Mouse (Mus musculus): ENCODE measurements around the gene Meiob. TPM values are rescaled to one million over a fixed set of nuclear protein-coding genes. Genes with fewer than 3 reads are reported as not detected.

Gene Meiob
- total RNA-seq, 4 experiments from 2014 or later = 0.19 TPM; not detected in 3

DNA sequence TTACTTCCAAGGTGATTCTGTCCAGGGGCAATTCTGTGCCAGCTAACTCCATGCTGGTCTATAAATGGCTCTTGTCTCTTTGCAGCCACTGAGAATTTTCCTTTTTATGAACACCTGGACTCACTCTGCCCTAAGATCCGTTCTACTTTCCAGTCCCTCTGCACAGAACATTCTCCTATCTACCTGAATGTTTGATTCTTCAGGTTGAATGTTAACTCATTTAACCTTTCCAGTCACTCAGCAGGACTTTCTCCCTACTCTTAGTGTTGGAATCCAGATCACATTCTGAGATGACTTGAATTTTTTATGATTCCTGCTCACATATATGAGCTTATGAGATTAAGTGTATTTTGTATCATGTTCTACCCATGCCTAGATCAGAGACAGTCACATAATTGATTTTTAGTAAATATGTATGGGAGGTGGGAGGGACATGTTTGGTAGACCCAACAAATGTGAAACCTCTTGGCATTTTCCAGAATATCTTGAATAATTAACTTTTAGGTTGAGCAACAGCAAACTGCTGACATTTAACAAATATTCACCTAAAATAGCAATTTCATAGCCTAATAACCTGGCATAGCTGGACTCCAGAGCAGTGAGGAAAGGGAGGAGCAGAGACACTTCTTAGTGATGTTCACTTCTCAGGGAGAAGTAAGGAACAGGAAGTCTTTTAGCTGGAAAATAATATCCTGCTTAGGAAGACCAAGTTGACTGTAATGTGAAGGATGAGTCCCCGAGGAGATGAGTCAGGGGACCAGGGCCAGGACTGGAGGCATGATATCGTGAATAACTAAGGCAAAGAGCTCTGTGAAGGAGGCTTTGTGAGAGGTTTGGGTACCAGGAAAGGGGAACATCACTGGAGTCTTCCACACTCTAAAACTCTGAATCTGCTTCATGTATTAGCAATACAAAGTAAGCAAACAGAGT, 17.5 kb downstream of the Meiob start:
- no peak for DNase-seq (ENCODE audit: low spot score)

DNA sequence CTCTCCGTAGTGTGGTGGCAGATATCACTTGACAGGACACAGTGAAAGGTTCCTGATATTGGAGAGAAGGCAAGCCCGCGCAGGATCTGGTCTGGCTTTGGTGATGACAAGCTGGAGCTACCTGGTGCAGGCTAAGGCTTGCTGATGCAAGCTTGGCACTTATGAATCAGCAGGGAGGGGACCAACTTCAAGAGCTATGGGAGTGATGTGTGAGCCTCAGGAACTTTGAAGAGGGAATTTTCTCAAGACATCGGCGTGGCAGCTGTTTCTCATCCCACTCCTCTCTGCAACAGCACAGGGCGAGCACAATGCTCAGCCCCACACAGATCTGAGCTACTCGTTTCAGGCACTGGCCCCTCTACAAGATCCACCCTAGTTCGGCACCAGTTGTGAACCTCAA, 35.8 kb downstream of the Meiob start, which contains the start of gene Hagh:
Gene Hagh, plus strand, starts transcription at position 302 of the 400 bp plus-strand sequence.
- no peak for DNase-seq (ENCODE audit: low spot score)

DNA sequence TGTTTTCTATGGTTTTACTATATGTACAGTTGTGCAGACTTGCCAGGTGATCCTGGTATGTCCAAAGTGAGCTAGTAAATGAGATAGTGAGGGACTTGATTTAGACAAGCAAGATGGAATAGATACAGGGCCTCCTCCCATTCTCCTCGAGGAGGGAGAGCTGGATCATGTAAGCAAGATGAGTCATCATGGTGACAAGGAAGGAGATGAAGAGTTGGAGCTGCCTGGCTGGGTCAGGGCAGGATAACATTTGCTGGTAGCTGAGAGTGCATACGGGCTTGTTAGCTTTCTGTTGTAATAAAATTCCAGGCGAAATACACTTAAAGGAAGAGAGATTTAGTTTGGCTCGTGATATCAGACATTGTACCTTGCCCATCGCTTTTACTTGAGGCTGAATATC, 36.3 kb downstream of the Meiob start:
- no peak for DNase-seq (ENCODE audit: low spot score)

DNA sequence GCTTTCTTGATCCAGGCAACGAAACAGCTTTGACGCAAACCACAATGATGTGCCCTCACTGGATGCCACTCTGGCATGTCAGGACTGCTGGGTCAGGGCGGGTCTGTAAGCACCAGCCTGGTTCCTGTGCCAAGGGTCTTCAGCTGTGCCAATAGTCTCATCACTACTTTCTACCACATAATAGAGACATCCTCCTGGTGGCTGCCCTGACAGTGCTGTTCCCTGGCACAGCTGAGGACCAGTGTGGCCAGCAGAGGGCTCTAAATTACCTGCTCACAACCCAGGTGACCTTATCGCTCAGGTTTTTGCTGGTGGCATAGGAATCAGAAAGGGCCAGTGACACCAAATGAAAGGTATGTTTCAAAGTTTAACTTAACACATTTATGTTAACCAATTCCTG, 37.0 kb downstream of the Meiob start:
- DNase-seq (ENCODE audit: low spot score) = no peak

DNA sequence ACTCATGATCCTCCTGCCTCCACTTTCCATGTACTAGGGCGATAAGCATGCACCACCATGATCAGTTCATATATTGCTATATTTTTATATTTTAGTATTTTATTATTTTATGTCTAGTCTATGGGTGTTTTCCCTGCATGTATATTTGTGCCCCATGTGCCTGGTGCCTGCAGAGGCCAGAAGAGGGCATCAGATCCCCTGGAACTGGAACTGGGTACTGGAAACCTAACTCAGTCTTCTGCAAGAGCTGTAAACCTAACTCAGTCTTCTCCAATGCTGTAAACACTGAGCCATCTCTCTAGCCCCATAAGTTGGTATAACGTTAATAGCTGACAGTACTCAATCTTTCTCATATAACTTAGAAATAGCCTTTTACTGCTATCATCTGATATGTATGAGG, 38.5 kb downstream of the Meiob start:
- no peak for DNase-seq (ENCODE audit: low spot score)

DNA sequence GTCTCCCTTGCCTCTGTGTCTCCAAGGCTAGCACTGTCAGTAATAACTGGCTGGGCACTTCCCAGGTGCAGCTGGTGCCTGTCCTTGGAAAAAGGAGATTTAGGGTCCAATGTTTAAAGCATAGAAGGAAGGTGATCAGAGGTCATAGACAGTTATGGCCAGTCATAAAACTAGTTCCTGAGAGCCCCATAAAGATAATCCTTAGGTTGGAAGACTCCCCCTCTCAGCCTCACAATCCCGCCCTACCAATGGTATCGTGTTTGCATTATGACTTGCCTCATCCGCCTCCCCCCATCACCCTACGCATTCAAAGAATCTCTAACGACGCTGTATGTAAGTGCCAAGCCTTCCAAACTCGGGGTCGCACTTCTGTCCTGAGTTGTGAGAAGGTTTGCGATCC, 40.4 kb downstream of the Meiob start:
- no peak for DNase-seq (ENCODE audit: low spot score)

DNA sequence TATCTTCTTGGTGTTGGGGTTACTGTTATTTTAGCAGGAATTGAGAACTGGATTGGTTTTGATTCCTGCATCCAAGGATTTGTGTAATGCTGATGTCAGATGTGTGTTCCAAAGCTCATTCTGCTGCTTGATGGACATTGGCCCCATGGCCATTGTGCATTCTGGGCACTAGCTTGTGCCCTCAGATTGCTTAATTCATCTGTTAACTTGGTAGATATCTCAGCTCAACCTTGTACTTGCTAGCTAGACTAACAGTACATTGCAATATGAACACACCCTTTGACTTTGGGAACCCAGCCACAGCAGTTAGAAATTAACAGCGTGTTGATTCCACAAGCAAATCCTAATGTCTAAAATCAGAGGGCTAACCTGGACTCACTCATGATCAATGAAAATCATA, 43.3 kb downstream of the Meiob start:
- no peak for DNase-seq (ENCODE audit: low spot score)

DNA sequence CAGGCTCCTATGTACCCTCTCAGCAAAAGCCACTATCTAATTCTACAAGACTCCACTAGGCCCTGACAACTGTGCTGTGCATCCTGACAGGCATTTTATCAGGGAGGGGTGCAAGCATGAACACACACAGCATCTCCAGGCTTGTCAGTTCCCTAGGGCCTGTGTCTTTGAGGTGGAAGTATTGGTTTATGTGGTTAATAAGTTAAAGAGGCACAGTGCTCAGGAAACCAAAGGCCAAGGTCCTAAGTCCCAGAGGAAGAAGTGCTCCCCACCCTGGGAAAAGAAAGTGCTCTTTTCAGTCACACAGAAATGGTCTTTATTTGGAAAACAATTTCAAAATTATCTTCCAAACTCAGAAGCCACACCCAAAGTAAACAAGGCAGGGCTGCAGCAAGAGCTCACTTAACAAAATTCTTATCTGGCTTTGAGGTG, 44.5 kb downstream of the Meiob start:
- DNase-seq (ENCODE audit: low spot score) = no peak

DNA sequence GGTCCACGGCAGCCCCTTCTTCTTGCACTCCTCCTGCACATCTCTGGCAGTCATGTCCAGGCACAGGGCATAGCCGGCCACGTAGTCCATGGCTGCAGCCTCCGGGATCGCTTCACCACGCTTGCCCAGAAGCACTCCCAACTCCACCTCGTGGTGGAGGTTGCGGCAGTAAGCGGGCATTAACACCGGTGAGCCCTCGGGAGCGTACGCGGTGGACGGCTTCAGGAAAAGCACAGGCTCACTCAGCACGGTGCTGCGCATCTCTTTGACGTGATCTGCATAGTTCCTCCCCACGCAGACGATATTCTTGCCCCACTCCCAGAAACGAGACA, 45.6 kb downstream of the Meiob start:
- no peak for DNase-seq (ENCODE audit: low spot score)

DNA sequence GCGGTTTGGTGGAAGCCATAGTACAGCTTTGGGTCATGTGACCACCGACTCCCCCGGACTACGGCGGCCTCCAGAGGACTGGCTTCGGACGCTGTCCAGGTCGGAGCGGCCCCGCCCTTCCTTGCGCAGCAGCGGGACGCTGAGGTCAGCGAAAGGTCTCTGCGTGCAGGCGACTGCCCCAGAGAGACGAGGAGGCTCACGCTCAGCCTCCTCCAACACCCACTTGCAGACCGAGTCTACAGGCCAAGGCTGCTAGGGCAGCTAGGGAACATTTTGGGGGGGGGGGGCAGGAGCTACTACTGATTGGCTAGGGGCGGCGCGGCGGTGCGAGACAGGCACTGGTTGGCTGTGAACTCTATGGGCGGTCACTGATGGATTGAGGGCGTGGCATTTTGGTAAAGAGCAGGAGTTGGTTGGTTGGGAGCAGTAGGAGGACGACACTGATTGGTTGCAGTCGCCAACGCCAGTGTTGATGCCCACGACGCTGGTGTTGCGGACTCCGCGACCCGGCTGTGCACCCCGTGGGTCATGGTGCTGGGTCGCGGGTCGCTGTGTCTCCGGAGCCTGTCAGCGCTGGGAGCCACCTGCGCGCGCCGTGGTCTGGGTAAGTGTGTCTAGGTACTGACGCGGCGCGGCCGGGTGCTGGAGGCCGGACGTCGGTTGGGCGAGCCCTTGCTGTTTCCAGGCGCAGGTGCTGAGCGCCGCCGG, 46.1 kb downstream of the Meiob start, which contains the start of gene Fahd1:
Gene Fahd1, minus strand, starts transcription at position 300 of the 708 bp plus-strand sequence.
- DNase-seq (ENCODE audit: low spot score) = peak; percentile 98

DNA sequence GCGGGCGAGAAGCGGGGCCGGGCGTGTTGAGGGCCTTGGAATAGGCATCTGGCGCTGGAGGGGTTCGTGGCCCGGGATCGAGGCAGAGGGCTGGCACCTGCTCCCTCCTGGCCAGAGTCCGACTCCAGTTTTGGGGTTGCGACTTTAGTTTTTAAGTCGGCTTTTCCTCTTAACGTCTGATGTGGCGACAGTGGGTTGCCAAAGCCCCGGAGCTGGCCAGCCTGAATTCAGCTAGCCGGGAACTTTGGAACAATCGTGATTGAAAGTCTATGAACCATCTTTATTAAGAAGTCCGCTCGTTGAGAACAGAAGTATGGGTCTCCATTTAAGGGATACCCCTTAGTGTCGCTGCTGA, 46.7 kb downstream of the Meiob start:
- DNase-seq (ENCODE audit: low spot score) = no peak

DNA sequence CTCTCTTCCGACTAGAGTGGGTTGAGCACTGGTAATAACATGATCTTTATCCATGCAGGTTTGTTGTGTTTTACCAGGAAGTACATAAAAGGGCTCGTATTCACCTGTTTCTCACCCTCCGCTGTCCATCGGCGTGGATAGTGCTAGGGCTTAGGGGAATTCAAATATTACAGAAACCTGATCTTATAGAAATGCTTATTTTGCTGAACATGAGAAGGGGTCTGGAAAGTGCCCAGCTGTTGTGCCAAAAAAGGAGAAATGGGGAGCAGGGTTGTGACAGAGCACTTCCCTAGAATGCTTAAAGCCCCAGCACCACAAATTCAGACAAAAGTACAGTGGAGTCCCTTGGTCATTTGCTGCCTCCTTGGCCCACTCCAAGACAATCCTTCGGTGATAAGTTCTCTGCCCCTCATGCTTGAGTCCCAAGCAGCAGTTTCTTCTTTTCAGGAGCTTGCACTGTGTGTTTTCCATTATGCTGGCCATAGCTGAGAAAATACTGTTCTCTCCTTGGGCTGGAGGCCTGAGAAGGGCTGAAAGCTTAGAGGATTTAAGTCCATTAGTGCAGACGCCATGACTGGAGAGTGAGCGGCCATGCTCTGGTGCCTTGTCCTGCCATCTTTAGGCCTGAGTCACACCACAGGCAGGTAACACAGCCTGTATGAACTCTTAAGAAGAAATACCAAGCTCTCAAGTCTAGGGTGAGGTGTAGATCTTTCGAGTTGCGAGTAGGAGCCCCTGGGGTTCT, 47.5 kb downstream of the Meiob start:
- no peak for DNase-seq (ENCODE audit: low spot score)

DNA sequence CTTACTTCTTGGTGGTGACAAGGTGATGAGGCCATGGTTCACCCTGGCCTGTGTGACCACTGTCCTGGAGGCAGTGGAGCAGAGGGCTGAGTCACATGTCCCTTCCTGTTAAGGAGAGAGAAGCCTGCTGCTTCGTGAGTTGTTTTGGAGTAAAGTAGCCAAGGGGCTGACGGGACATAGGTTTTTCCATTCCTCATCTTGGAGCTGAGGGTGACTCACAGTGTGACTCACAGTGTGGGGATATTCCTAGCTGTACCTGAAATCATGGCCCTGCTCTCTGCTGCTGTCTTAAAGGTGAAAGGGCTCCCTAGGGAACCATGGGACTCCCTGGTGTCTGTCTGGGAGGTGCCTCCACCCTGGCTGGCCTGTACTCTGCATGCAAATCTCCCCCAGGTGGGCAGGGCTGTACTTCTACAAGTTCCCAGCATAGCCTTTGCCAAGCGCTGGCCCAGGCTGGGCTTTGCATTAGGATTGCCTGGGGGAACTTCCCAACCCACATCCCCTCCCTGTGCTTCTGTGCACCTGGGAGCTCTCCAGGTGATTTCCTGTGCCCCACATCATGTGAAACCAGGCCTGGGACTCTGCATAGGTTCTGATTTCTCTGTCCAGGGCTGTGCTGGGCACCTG, 51.9 kb downstream of the Meiob start:
- no peak for DNase-seq (ENCODE audit: low spot score)

DNA sequence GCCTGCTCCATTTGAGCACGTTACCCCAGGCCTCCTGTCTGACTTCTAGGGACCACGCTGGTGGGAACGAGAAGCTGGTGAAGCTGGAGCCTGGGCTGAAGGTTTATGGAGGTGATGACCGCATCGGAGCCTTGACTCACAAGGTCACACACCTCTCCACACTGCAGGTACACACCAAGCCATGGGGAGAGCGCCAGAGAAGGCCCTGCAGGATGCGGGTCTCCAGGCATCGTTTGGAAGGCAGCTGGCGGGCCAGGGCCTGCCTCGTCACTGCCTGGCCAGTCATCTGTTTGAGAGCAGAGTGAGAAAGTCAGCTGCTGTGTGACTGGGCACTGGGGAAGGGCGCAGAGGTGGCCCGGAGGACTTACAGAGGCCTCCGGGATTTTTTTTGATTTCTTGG, 52.5 kb downstream of the Meiob start:
- no peak for DNase-seq (ENCODE audit: low spot score)

DNA sequence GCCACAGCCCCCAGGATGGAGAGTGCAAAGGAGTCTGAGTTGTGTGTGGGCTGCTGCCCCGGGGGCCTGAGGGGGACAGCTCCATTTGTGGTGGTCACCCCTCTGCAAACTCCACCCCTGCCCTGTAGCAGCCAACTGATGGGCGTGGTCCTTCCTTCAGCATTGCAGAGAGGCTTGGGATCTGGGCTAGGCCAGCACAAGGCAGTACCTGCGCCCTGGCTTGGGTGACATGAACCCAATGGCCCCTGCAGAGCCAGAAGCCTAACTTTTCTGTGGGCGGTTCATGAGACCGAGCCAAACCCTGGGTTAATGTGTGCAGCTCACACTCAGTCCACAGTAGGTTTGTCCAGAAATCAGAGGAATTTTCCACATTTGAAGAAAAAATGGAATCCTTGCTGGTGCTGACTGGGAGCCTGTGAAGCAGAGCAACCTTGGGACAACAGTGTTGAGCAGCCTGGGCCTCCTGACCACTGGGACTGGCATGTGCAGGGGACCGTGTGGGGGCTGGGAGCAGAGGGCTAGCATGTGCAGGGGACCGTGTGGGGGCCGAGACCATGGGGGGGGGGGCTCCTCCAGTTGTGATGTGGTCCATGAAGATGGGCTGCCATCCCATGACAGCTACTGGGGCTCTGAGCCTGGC, 53.9 kb downstream of the Meiob start:
- no peak for DNase-seq (ENCODE audit: low spot score)

DNA sequence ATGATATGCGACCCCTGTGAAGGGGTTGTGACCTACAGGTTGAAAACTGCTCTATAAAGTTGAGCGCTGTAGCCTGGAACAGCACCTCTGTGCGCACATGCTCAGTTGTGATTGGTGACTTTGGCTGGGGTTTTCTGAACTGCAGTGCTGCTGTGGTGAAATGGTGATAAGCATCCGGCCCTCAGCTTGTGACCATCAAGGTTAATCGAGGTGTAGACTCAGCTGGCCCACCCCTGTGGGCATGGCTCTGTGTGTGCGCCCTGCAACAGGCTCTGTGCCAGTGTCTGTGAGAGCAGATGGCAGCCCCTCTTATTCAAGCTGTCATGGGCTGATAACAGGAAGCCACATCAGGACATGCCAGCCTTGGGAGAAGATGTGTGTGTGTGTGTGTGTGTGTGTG, 54.9 kb downstream of the Meiob start:
- DNase-seq (ENCODE audit: low spot score) = no peak

DNA sequence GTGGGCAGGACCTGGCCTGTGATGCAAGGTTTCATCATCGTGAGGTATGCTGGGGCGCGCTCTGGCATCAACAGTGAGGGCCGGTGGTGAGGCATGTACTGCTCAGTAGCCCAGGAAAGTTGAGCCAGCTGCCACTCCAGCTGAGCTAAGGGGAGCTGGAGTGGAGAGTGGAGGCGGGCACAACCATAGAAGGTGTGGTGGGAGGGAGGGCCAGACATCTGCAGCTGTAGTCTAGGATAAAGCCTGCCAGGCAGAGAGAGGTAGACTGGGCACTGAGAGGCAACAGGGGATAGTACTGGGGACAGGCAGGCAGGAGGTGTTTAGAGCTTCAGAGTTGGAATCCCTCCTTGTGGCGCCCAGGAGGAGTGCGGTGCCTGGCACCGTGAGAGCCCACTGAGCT, 56.0 kb downstream of the Meiob start:
- no peak for DNase-seq (ENCODE audit: low spot score)

DNA sequence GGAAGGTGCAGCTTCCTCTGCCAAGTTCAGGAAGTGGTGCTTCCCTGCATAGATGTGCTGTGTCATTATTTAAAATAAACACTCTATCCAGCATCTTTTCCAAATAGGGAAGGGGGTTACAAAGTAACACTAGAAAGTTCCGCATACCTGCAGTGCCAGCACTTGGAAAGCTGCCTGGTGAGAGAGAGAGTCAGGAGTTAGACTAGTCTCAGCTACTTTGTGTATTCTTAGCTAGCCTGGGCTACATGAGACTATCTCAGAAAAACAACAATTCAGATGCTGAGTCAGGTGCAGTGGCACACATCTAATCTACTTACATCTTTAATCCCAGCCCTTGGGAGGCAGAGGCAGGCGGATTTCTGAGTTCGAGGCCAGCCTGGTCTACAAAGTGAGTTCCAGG, 57.7 kb downstream of the Meiob start:
- DNase-seq (ENCODE audit: low spot score) = no peak

DNA sequence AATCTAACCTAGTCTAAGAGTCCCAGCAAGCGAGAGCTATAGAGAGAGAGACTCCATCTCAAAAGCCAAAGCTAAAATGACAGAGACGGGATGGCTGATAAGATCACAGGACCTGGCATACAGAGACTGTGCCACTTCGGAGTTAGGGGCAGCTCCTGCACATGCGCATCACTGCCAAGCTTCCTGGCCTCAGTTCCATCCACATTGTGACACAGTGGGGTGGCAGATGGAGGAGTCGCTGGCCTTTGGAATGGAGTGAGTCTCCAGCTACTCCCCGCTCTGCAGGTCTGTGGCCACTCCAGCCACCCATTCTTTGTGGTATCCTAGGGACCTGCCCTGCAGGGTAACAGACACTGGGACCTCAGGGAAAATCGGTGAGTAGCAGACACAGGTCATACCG, 61.7 kb downstream of the Meiob start, which contains the start of gene Igfals:
Gene Igfals, plus strand, starts transcription at position 222 of the 400 bp plus-strand sequence.
- no peak for DNase-seq (ENCODE audit: low spot score)

DNA sequence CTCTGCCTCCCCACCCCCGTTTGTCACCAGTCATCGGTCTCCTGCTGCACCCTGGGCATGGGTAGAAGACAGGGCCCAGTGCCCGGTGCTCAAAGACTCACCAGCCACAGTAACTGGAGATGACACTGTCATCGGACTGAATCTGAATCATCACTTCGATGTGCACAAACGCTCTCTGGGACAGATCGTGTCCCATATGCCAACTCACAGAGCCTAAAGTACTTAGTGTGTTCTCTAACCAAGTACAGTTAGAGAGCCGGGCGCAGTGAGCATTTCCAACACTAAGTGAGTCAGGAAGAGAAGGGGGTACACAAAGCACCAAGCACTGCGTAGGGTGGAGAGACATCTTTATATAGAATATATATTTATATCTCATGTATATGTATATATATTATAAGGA, 63.8 kb downstream of the Meiob start:
- DNase-seq (ENCODE audit: low spot score) = no peak

DNA sequence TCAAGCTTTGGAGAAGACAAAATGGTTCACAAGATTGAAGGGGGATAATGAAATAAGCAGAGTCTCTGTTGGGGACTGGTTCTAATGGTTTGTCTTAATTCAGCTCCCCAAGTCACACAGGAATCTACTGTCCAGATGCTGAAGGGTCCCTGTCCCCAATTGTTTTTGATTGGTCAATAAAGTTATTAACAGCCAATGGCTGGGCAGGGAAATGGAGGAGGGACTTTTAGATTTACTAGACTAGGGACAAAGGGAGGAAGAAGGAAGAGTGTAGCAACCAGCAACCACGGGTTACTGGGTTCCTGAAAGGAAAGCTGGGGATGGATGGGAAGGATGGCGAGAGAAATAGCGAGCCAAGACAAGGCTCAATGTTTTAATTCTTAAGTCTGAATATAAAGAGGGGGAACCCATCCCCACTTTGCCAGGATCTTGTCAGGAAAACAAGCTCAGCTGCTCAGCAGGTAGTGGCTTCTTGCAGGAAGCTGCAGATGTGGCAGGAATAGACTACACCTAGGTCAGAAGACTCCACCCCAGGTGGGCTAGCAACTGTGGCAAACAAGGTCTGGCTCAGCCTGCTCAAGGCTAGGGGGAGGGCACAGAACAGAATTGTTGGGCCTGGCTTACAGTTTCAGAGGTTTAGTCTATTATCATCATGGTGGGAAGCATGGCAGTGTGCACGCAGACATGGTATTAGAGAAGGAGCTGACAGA, 69.8 kb downstream of the Meiob start:
- DNase-seq (ENCODE audit: low spot score) = no peak
